In genomic region chrX:65734577-65734976, GRCm38 (mm10) we compare ENCODE assay signal across 10 mouse cellular contexts.
DNase-seq lines count a peak whose midpoint lies in the region; ATAC-seq lines count a peak whose summit lies in the region.
"Had no signal": no experiment of that assay in that cellular context is flagged by ENCODE, and none has a peak within 500 bp of the region (broad histone marks: within the 10 kb centered on the region; RNA-seq: fewer than 3 reads in every experiment).

No protein-coding gene starts in this region.

- no peak overlapping the region for H3K27ac ChIP-seq in forebrain, embryonic 10.5 days
- H3K27ac ChIP-seq: embryonic facial prominence, embryonic 13.5 days; heart, embryonic 15.5 days had no signal

- ATAC-seq in frontal cortex, adult (ENCODE audit: low TSS enrichment): no peak

- H3K4me1 ChIP-seq in forebrain, embryonic 10.5 days: no peaks in the 10 kb centered on the region
- H3K4me1 ChIP-seq: embryonic facial prominence, embryonic 13.5 days; heart, embryonic 15.5 days had no signal

- no peaks in the 10 kb centered on the region for H3K36me3 ChIP-seq in forebrain, embryonic 10.5 days (replicated peaks)
- H3K36me3 ChIP-seq: embryonic facial prominence, embryonic 13.5 days; heart, embryonic 15.5 days had no signal

- DNase-seq in frontal cortex, postnatal 36 days (ENCODE audit: low spot score in 2 of 2): peak; percentile 2 to 31
- DNase-seq in lung, postnatal 36 days: peak; percentile 1
- DNase-seq in lung, postnatal 14 days: no peak
- peak; percentile 17 for DNase-seq in adipocyte (ENCODE audit: low spot score)
- DNase-seq in left cerebral cortex, postnatal 4 days: peak; percentile 11
- no peak for DNase-seq in adrenal gland, adult 2 months
- no peak for DNase-seq in forebrain, embryonic 10.5 days (ENCODE audit: extremely low spot score, low spot score)

- H3K27me3 ChIP-seq in forebrain, embryonic 10.5 days (ENCODE audit: poor library complexity, severe bottlenecking): no peaks in the 10 kb centered on the region
- H3K27me3 ChIP-seq: embryonic facial prominence, embryonic 13.5 days; heart, embryonic 15.5 days had no signal

- H3K9me3 ChIP-seq in forebrain, embryonic 10.5 days: no peaks in the 10 kb centered on the region
- H3K9me3 ChIP-seq: embryonic facial prominence, embryonic 13.5 days; heart, embryonic 15.5 days had no signal

- intact Hi-C loops in left cerebral cortex, postnatal 4 days (cut with DNase I): no loop called here

- no peak overlapping the region for H3K4me3 ChIP-seq in forebrain, embryonic 10.5 days
- H3K4me3 ChIP-seq: embryonic facial prominence, embryonic 13.5 days; heart, embryonic 15.5 days had no signal

Comparison
In these comparisons a context has a peak if more than half of its experiments do, and no peak if none do; other contexts are left out.
1. DNase-seq: peak in frontal cortex, postnatal 36 days (2 of 2), lung, postnatal 36 days (single experiment), adipocyte (single experiment) and left cerebral cortex, postnatal 4 days (single experiment); none in lung, postnatal 14 days (single experiment), adrenal gland, adult 2 months (single experiment) and forebrain, embryonic 10.5 days (single experiment).